Mouse (Mus musculus) liver, embryonic 14.5 days (tissue): ENCODE results near the gene Gm48552.

Experiments used
- CTCF ChIP-seq: IDR thresholded peaks from 2 replicates; pipeline ENCODE4 v1.5.1; 2016; ENCODE audit warnings: antibody characterized with exemption, low read depth, control low read depth
- EP300 ChIP-seq: IDR thresholded peaks from 2 replicates; pipeline ENCODE4 v1.6.1; 2016; ENCODE audit warnings: antibody characterized with exemption, low read depth

- TF ChIP-seq CTCF (no peak), EP300 (no peak)
These were observed 45.9 kb upstream of the Gm48552 start, which contains the start of gene Gipc3 for GRCm38 (mm10) chr10:81342686-81343505.
